Mouse (Mus musculus): Measurements from ENCODE around the gene Mfap1a.

GRCm38 (mm10) chr2:121483576-121483975 lies 22.9 kb downstream of the Mfap1a start:
- TF ChIP-seq POLR2A (IDR thresholded peaks at IDR 0.05; ENCODE audit: borderline replicate concordance, extremely low read depth, low read depth, low read length) (no peak), CTCF (IDR thresholded peaks at IDR 0.05; ENCODE audit: insufficient read depth, low read length) (no peak)
